ENCODE assay signal across 8 mouse cellular contexts in the genomic region with DNA sequence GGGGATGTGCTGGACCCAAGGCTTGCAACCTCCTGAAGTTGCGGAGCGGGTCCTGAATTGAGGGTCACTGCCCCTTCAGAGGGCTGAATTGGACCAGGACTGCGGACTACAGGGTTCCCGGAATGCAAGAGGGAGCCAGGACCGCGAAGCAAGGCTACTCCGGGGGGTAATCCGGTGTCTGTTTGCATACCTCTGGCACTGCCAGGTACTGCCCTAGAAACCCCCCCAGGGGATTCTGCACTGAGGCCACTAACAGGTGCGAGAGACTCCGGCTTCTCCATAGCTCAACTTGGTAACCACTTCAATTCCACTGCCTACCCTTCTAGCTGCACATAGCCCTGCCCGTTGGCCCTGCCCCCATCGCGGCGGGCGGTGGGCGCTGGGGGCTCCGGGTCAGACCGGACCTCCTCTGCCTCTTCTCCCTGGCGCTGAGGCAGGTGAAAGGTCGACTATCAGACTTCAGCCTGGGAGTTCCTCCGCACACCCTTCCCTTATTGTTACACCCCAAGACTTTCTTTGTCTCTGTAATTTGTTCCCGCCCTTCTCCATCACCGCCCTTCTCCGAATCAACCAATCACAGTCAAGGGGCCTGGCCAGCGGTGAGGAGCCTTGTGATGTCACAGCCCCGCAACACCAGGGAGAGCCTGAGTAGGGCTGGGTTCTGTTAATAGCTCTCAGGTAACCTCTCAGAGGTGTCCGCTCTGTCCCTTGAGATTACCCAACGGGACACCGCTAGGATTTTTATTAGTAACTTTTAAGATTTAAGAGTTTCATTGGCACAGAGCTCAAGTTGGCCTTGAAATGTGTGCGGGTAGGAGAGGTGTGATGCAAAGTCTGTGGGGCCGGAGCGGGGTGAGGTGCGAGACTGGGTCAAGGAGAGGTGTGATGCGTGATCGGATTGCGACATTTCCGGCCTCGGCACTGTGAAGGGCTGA. TPM values are rescaled to one million over a fixed set of nuclear protein-coding genes. Genes with fewer than 3 reads are reported as not detected.
DNase-seq lines count a peak whose midpoint lies in the region; ATAC-seq and TF ChIP-seq lines count a peak whose summit lies in the region.

Gene 2810408A11Rik, minus strand, starts transcription at position 517 of the 935 bp plus-strand sequence.
Gene Neurl4, plus strand, starts transcription at position 602 of the 935 bp plus-strand sequence.

- peak within 1 kb of the TSS; percentile 99 for H3K27ac ChIP-seq in forebrain, embryonic 10.5 days
- H3K27ac ChIP-seq in heart, embryonic 15.5 days, result peak within 1 kb of the TSS; percentile 99
- peak within 1 kb of the TSS; percentile 82 for H3K27ac ChIP-seq in liver, embryonic 14.5 days
- H3K27ac ChIP-seq in neural tube, embryonic 11.5 days (ENCODE audit: low read depth, low read length), result peak within 1 kb of the TSS; percentile 95
- H3K27ac ChIP-seq in stomach, postnatal 0 days (replicated peaks), result peak within 1 kb of the TSS; percentile 98

- peak within 1 kb of the TSS; percentile 99 for H3K4me3 ChIP-seq in forebrain, embryonic 10.5 days
- peak within 1 kb of the TSS; percentile 95 for H3K4me3 ChIP-seq in heart, embryonic 15.5 days
- peak within 1 kb of the TSS; percentile 84 to 98 for H3K4me3 ChIP-seq in liver, embryonic 14.5 days (ENCODE audit: insufficient read depth in 1 of 2, low read depth in 2 of 2, low read length in 2 of 2)
- peak within 1 kb of the TSS; percentile 96 for H3K4me3 ChIP-seq in neural tube, embryonic 11.5 days (ENCODE audit: low read depth, low read length)
- peak within 1 kb of the TSS; percentile 79 for H3K4me3 ChIP-seq in stomach, postnatal 0 days (ENCODE audit: low read depth, low read length)

- H3K4me1 ChIP-seq in forebrain, embryonic 10.5 days, result peaks cover 47% of the 10 kb centered on the region
- peaks cover 30% of the 10 kb centered on the region for H3K4me1 ChIP-seq in heart, embryonic 15.5 days (replicated peaks)
- H3K4me1 ChIP-seq in liver, embryonic 14.5 days (replicated peaks; ENCODE audit: control insufficient read depth in 2 of 2, insufficient read depth in 2 of 2, low read length in 1 of 2), result peaks cover 8 to 15% of the 10 kb centered on the region in 2 experiments
- peaks cover 10% of the 10 kb centered on the region for H3K4me1 ChIP-seq in neural tube, embryonic 11.5 days (ENCODE audit: control insufficient read depth, insufficient read depth, low read length)
- peaks cover 4% of the 10 kb centered on the region; the same call in 1 of the 2 replicates for H3K4me1 ChIP-seq in stomach, postnatal 0 days (replicated peaks; ENCODE audit: control insufficient read depth, insufficient read depth)

- peak; percentile 15; the same call in 1 of the 2 replicates for TF ChIP-seq EP300 in liver, embryonic 14.5 days (IDR thresholded peaks at IDR 0.05; ENCODE audit: low read depth)
- peak; percentile 78 for TF ChIP-seq EP300 in stomach, postnatal 0 days (optimal IDR thresholded peaks at IDR 0.05)

- H3K9me3 ChIP-seq in forebrain, embryonic 10.5 days, result no peaks in the 10 kb centered on the region
- H3K9me3 ChIP-seq in heart, embryonic 15.5 days (replicated peaks), result no peaks in the 10 kb centered on the region
- no peaks in the 10 kb centered on the region for H3K9me3 ChIP-seq in liver, embryonic 14.5 days (ENCODE audit: control insufficient read depth, low read length)
- H3K9me3 ChIP-seq in neural tube, embryonic 11.5 days (ENCODE audit: control insufficient read depth, low read length), result no peaks in the 10 kb centered on the region
- H3K9me3 ChIP-seq in stomach, postnatal 0 days (ENCODE audit: control insufficient read depth, low read length), result no peaks in the 10 kb centered on the region

- TF ChIP-seq CTCF in liver, embryonic 14.5 days (IDR thresholded peaks at IDR 0.05; ENCODE audit: low read depth), result no peak
- TF ChIP-seq CTCF in stomach, postnatal 0 days (IDR thresholded peaks at IDR 0.05; ENCODE audit: low read depth), result no peak

- peak within 1 kb of the TSS; percentile 87 for H3K4me2 ChIP-seq in heart, embryonic 15.5 days
- peak within 1 kb of the TSS; percentile 80 for H3K4me2 ChIP-seq in liver, embryonic 14.5 days (ENCODE audit: low read depth)
- H3K4me2 ChIP-seq in neural tube, embryonic 11.5 days (ENCODE audit: low read depth), result peak within 1 kb of the TSS; percentile 98
- peak within 1 kb of the TSS; percentile 95 for H3K4me2 ChIP-seq in stomach, postnatal 0 days (replicated peaks; ENCODE audit: low read depth)

- under 1% methylated on average over 38 of the region's 38 CpGs for WGBS in forebrain, embryonic 10.5 days
- under 1% methylated on average over 38 of the region's 38 CpGs for WGBS in heart, embryonic 15.5 days
- under 1% methylated on average over 38 of the region's 38 CpGs for WGBS in liver, embryonic 14.5 days (ENCODE audit: insufficient replicate concordance)
- under 1% methylated on average over 38 of the region's 38 CpGs for WGBS in neural tube, embryonic 11.5 days
- under 1% methylated on average over 31 of the region's 38 CpGs for WGBS in stomach, postnatal 0 days

- H3K36me3 ChIP-seq in forebrain, embryonic 10.5 days (replicated peaks), result peaks cover 33% of the 10 kb centered on the region
- H3K36me3 ChIP-seq in heart, embryonic 15.5 days, result peaks cover 20% of the 10 kb centered on the region
- H3K36me3 ChIP-seq in liver, embryonic 14.5 days (replicated peaks; ENCODE audit: control insufficient read depth, insufficient read depth, low read depth), result peaks cover 16% of the 10 kb centered on the region
- peaks cover 10% of the 10 kb centered on the region for H3K36me3 ChIP-seq in neural tube, embryonic 11.5 days (ENCODE audit: control insufficient read depth, insufficient read depth, low read length)
- H3K36me3 ChIP-seq in stomach, postnatal 0 days (ENCODE audit: control insufficient read depth, insufficient read depth, low read length), result peaks cover 8% of the 10 kb centered on the region; the same call in 1 of the 2 replicates

- ATAC-seq in heart, embryonic 15.5 days (replicated peaks; ENCODE audit: insufficient number of reproducible peaks, insufficient read depth, low FRiP score, low read depth), result peak; percentile 92
- peak; percentile 90 for ATAC-seq in liver, embryonic 14.5 days (ENCODE audit: insufficient read depth)
- ATAC-seq in neural tube, embryonic 11.5 days (ENCODE audit: insufficient read depth, low FRiP score, low TSS enrichment), result peak; percentile 96
- peak; percentile 94 for ATAC-seq in stomach, postnatal 0 days (ENCODE audit: low FRiP score, low TSS enrichment)

- peak within 1 kb of the TSS; percentile 93 for H3K9ac ChIP-seq in heart, embryonic 15.5 days
- peak within 1 kb of the TSS; percentile 91 for H3K9ac ChIP-seq in liver, embryonic 14.5 days (replicated peaks)
- H3K9ac ChIP-seq in neural tube, embryonic 11.5 days (ENCODE audit: low read length), result peak within 1 kb of the TSS; percentile 98
- H3K9ac ChIP-seq in stomach, postnatal 0 days (ENCODE audit: low read length), result peak within 1 kb of the TSS; percentile 84

- peak; percentile 74 to 86 for DNase-seq in CD8-positive naive resting alpha-beta T cell, adult 2 months (ENCODE audit: low read depth in 2 of 2, low spot score in 2 of 2)
- peak; percentile 88 for DNase-seq in c-Kit-negative CD71-positive TER-119-positive erythroid progenitor cells, embryonic 14.5 days (ENCODE audit: low read depth, low spot score)
- DNase-seq in forebrain, embryonic 10.5 days (ENCODE audit: extremely low spot score, low spot score), result peak; percentile 92
- peak; percentile 91 to 97 for DNase-seq in kidney, postnatal 25 days
- DNase-seq in liver, embryonic 14.5 days (ENCODE audit: low read depth in 3 of 3, low spot score in 3 of 3), result peak; percentile 93 to 95 (median 94)
- peak; percentile 89 for DNase-seq in neural tube, embryonic 11.5 days (ENCODE audit: low spot score)
- DNase-seq in stomach, postnatal 0 days (ENCODE audit: low spot score), result peak; percentile 93

- H3K27me3 ChIP-seq in forebrain, embryonic 10.5 days (ENCODE audit: poor library complexity, severe bottlenecking), result peaks cover 8% of the 10 kb centered on the region; the same call in 1 of the 2 replicates
- H3K27me3 ChIP-seq in heart, embryonic 15.5 days, result no peaks in the 10 kb centered on the region; the same call in 1 of the 2 replicates
- no peaks in the 10 kb centered on the region; the same call in 1 of the 2 replicates for H3K27me3 ChIP-seq in liver, embryonic 14.5 days (ENCODE audit: control insufficient read depth, insufficient read depth, low read length)
- H3K27me3 ChIP-seq in neural tube, embryonic 11.5 days (ENCODE audit: control insufficient read depth, insufficient read depth, low read length), result no peaks in the 10 kb centered on the region
- H3K27me3 ChIP-seq in stomach, postnatal 0 days (ENCODE audit: control insufficient read depth, insufficient read depth, low read length), result no peaks in the 10 kb centered on the region

RNA-seq across cellular contexts. Expression of gene 2810408A11Rik, which starts in this region (rescaled TPM):
- polyA plus RNA-seq in forebrain, embryonic 10.5 days (2016; fragmentation: Nextera tagmentation; extraction: Ambion mirVana), result 11.9 and 12.2 TPM in 2 replicates
- 3.7 and 5.8 TPM in 2 replicates for polyA plus RNA-seq in heart, embryonic 15.5 days (2015; fragmentation: Nextera tagmentation; extraction: Ambion mirVana)
- 0.40 and 0.48 TPM in 2 replicates for polyA plus RNA-seq in liver, embryonic 14.5 days (2012; rRNA removed)
- polyA plus RNA-seq in liver, embryonic 14.5 days (2014; fragmentation: Nextera tagmentation; extraction: Ambion mirVana), result 0.93 and 1.7 TPM in 2 replicates
- polyA plus RNA-seq in neural tube, embryonic 11.5 days (2014; fragmentation: Nextera tagmentation; extraction: Ambion mirVana), result 14.4 and 15.1 TPM in 2 replicates
- 5.6 and 5.9 TPM in 2 replicates for polyA plus RNA-seq in stomach, postnatal 0 days (2015; fragmentation: Nextera tagmentation; extraction: Ambion mirVana)

RNA-seq across cellular contexts. Expression of gene Neurl4, which starts in this region (rescaled TPM):
- polyA plus RNA-seq in forebrain, embryonic 10.5 days (2016; fragmentation: Nextera tagmentation; extraction: Ambion mirVana), result 14.3 and 14.8 TPM in 2 replicates
- polyA plus RNA-seq in heart, embryonic 15.5 days (2015; fragmentation: Nextera tagmentation; extraction: Ambion mirVana), result 5.2 and 7.0 TPM in 2 replicates
- polyA plus RNA-seq in liver, embryonic 14.5 days (2012; rRNA removed), result 13.1 and 20.5 TPM in 2 replicates
- polyA plus RNA-seq in liver, embryonic 14.5 days (2014; fragmentation: Nextera tagmentation; extraction: Ambion mirVana), result 2.5 and 3.4 TPM in 2 replicates
- 14.2 and 18.0 TPM in 2 replicates for polyA plus RNA-seq in neural tube, embryonic 11.5 days (2014; fragmentation: Nextera tagmentation; extraction: Ambion mirVana)
- polyA plus RNA-seq in stomach, postnatal 0 days (2015; fragmentation: Nextera tagmentation; extraction: Ambion mirVana), result 2.3 and 3.9 TPM in 2 replicates

Comparison
In these comparisons a context has a peak if more than half of its experiments do, and no peak if none do; other contexts are left out.
1. Peak in every context shown above with its lines: DNase-seq, ATAC-seq, H3K4me3 ChIP-seq and H3K27ac ChIP-seq.